Mouse (Mus musculus) liver, postnatal 0 days (tissue): ENCODE results near the gene Mettl11b. TPM values are rescaled to one million over a fixed set of nuclear protein-coding genes. Genes with fewer than 3 reads are reported as not detected.

Source experiments
- ATAC-seq: fragments of 200-750 bp; cut with Nextera tagmentation; 2 replicates; pipeline ENCODE4 v1.8.0; 2017; ENCODE audit warnings: mild to moderate bottlenecking, moderate library complexity
- DNase-seq: peaks from one replicate; pipeline ENCODE4 v3.0.0-alpha.2; 2016
- H3K27ac ChIP-seq: fragments of 300-500 bp; sonication (generic); 2 replicates; pipeline ENCODE4 v1.5.1; 2014; ENCODE audit warnings: antibody characterized with exemption, moderate library complexity, mild to moderate bottlenecking, low read depth
- H3K27me3 ChIP-seq: fragments of 300-500 bp; sonication (generic); 2 replicates; pipeline ENCODE4 v1.6.1; 2014; ENCODE audit warnings: low read length, control low read depth, mixed read lengths; ENCODE audit not compliant: insufficient read depth
- H3K36me3 ChIP-seq: fragments of 300-500 bp; sonication (generic); replicated peaks from 2 replicates; pipeline ENCODE4 v1.6.1; 2014; ENCODE audit warnings: mild to moderate bottlenecking, control low read depth, low read length, moderate library complexity, mixed read lengths; ENCODE audit not compliant: insufficient read depth
- H3K4me1 ChIP-seq: fragments of 300-500 bp; sonication (generic); 2 replicates; pipeline ENCODE4 v1.6.1; 2014; ENCODE audit warnings: antibody characterized with exemption, mild to moderate bottlenecking, control low read depth; ENCODE audit not compliant: insufficient read depth
- H3K4me2 ChIP-seq: fragments of 300-500 bp; sonication (generic); 2 replicates; pipeline ENCODE4 v1.6.1; 2014; ENCODE audit warnings: low read depth, mild to moderate bottlenecking, low read length, moderate library complexity, mixed read lengths
- H3K4me3 ChIP-seq: fragments of 300-500 bp; sonication (generic); 2 replicates; pipeline ENCODE4 v1.5.1; 2014; ENCODE audit warnings: low read depth, low read length
- H3K9ac ChIP-seq: fragments of 300-500 bp; sonication (generic); replicated peaks from 2 replicates; pipeline ENCODE4 v1.6.1; 2014; ENCODE audit warnings: mild to moderate bottlenecking, moderate library complexity
- H3K9me3 ChIP-seq: fragments of 300-500 bp; sonication (generic); 2 replicates; pipeline ENCODE4 v1.6.1; 2016; ENCODE audit warnings: mild to moderate bottlenecking, control low read depth, low read length, mixed read lengths
- CTCF ChIP-seq: sonication (generic); IDR thresholded peaks from 2 replicates; pipeline ENCODE4 v1.5.1; 2016; ENCODE audit warnings: antibody characterized with exemption, low read depth
- EP300 ChIP-seq: IDR thresholded peaks from 2 replicates; pipeline ENCODE4 v1.6.1; 2016; ENCODE audit warnings: antibody characterized with exemption, low read depth, mild to moderate bottlenecking
- WGBS: fragments of 180-500 bp; shearing (Covaris S2); extraction: QIAGEN DNeasy Blood & Tissue Kit; methylation state at CpG from one replicate; pipeline ENCODE4 v1.1.7; 2014; ENCODE audit not compliant: insufficient replicate concordance; 5-methylcytosine and 5-hydroxymethylcytosine counted together
- polyA plus RNA-seq: library from polyadenylated mRNA; unstranded; fragments of >200 nt; fragmentation: Nextera tagmentation; extraction: Ambion mirVana; gene quantifications from 2 replicates; pipeline ENCODE4 v1.2.1, GENCODE M21; 2015

The Mettl11b gene
- polyA plus RNA-seq, 1 experiment from 2014 or later = not detected

- no peak for DNase-seq
- H3K9me3 ChIP-seq = no peaks in the 10 kb centered on the region
- WGBS = 75% methylated on average over 3 of the region's 3 CpGs
- no peak overlapping the region for H3K27ac ChIP-seq
- H3K4me1 ChIP-seq = no peaks in the 10 kb centered on the region
- no peak overlapping the region for H3K4me2 ChIP-seq
- no peaks in the 10 kb centered on the region for H3K27me3 ChIP-seq
- ATAC-seq = no peak
- no peaks in the 10 kb centered on the region for H3K36me3 ChIP-seq
- no peak overlapping the region for H3K4me3 ChIP-seq
- H3K9ac ChIP-seq = no peak overlapping the region
- no peak for TF ChIP-seq EP300
- TF ChIP-seq CTCF = no peak
Measured at GRCm38 (mm10) chr1:163672866-163673265, 52.2 kb downstream of the Mettl11b start.

- no peak overlapping the region for H3K27ac ChIP-seq
- H3K4me1 ChIP-seq = no peaks in the 10 kb centered on the region
- TF ChIP-seq CTCF (no peak), EP300 (no peak)
- no peak overlapping the region for H3K9ac ChIP-seq
- no peak for DNase-seq
- no peak overlapping the region for H3K4me2 ChIP-seq
- H3K36me3 ChIP-seq = no peaks in the 10 kb centered on the region
- H3K9me3 ChIP-seq = no peaks in the 10 kb centered on the region
- no peaks in the 10 kb centered on the region for H3K27me3 ChIP-seq
- no peak overlapping the region for H3K4me3 ChIP-seq
- no peak for ATAC-seq
- WGBS = 62% methylated on average over 4 of the region's 4 CpGs
Measured at GRCm38 (mm10) chr1:163671326-163671725, 53.7 kb downstream of the Mettl11b start.

- DNase-seq = no peak
- H3K9me3 ChIP-seq = no peaks in the 10 kb centered on the region
Measured at GRCm38 (mm10) chr1:163670702-163671101, 54.3 kb downstream of the Mettl11b start.

GRCm38 (mm10) chr1:163669936-163670335 is 55.1 kb downstream of the Mettl11b start:
- ATAC-seq (no peak), DNase-seq (no peak)
- H3K4me3 ChIP-seq = no peak overlapping the region
- no peaks in the 10 kb centered on the region for H3K27me3 ChIP-seq
- H3K27ac ChIP-seq = no peak overlapping the region
- 88% methylated on average over 4 of the region's 4 CpGs for WGBS
- no peak overlapping the region for H3K9ac ChIP-seq
- no peaks in the 10 kb centered on the region for H3K4me1 ChIP-seq
- no peaks in the 10 kb centered on the region for H3K9me3 ChIP-seq
- TF ChIP-seq EP300 (no peak), CTCF (no peak)
- H3K36me3 ChIP-seq = no peaks in the 10 kb centered on the region
- no peak overlapping the region for H3K4me2 ChIP-seq

More at GRCm38 (mm10) chr1:163670702-163671101, 54.3 kb downstream of the Mettl11b start:
- Histone ChIP-seq H3K27me3 (no peaks in the 10 kb centered on the region), H3K27ac (no peak overlapping the region), H3K36me3 (no peaks in the 10 kb centered on the region), H3K4me3 (no peak overlapping the region), H3K4me1 (no peaks in the 10 kb centered on the region), H3K9ac (no peak overlapping the region), H3K4me2 (no peak overlapping the region)
- TF ChIP-seq EP300 (no peak), CTCF (no peak)
- ATAC-seq = no peak
- 26% methylated on average over 4 of the region's 4 CpGs for WGBS

- Histone ChIP-seq H3K36me3 (no peaks in the 10 kb centered on the region), H3K4me2 (no peak overlapping the region), H3K4me3 (no peak overlapping the region), H3K9ac (no peak overlapping the region), H3K27ac (no peak overlapping the region), H3K4me1 (no peaks in the 10 kb centered on the region), H3K27me3 (no peaks in the 10 kb centered on the region), H3K9me3 (no peaks in the 10 kb centered on the region)
- WGBS = 71% methylated on average over 1 of the region's 1 CpGs
- ATAC-seq (no peak), DNase-seq (no peak)
- TF ChIP-seq EP300 = no peak
- TF ChIP-seq CTCF = no peak
Measured at GRCm38 (mm10) chr1:163662416-163662815, 62.6 kb downstream of the Mettl11b start.

GRCm38 (mm10) chr1:163658535-163658928 is 66.5 kb downstream of the Mettl11b start:
- no peak for TF ChIP-seq CTCF
- TF ChIP-seq EP300 = no peak
- H3K9ac ChIP-seq = no peak overlapping the region

GRCm38 (mm10) chr1:163657766-163658534 is 67.1 kb downstream of the Mettl11b start:
- H3K27me3 ChIP-seq = no peaks in the 10 kb centered on the region
- no peak overlapping the region for H3K27ac ChIP-seq
- WGBS = 69% methylated on average over 7 of the region's 7 CpGs
- no peak for TF ChIP-seq CTCF
- TF ChIP-seq EP300 = no peak
- no peaks in the 10 kb centered on the region for H3K4me1 ChIP-seq
- no peaks in the 10 kb centered on the region for H3K9me3 ChIP-seq
- H3K9ac ChIP-seq = no peak overlapping the region
- H3K4me3 ChIP-seq = no peak overlapping the region
- H3K4me2 ChIP-seq = no peak overlapping the region
- H3K36me3 ChIP-seq = no peaks in the 10 kb centered on the region
- ATAC-seq (no peak), DNase-seq (no peak)

More at GRCm38 (mm10) chr1:163658535-163658928, 66.5 kb downstream of the Mettl11b start:
- DNase-seq = no peak
- Histone ChIP-seq H3K36me3 (no peaks in the 10 kb centered on the region), H3K27ac (no peak overlapping the region), H3K4me3 (no peak overlapping the region), H3K4me2 (no peak overlapping the region), H3K27me3 (no peaks in the 10 kb centered on the region), H3K4me1 (no peaks in the 10 kb centered on the region), H3K9me3 (no peaks in the 10 kb centered on the region)
- no peak for ATAC-seq
